Mouse (Mus musculus): ENCODE measurements at regions not wholly inside any gene's neighbourhood (a gene's known extent, or its start where the extent isn't known, plus 50 kb on each side); places are given as distances from the start of the nearest gene placed in this dataset.

DNA sequence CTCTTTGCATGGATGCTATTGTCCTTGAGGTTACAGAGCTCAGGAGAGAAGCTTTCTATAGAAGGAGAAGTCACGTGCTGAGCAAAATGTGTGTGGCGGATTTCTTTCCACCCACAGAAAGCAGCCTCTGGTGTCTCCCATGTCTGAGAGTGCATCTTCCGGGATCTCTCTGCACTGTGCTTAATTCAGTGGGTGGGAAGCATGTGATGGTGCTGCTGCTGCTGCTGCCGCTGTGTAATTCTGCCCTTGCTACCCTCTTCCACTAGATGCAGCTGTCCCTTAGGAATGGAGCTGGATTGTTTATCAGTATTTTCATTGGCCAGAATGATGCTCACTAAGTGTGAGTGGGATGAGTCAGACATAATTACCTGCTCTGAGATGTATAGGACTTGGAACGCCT, 416.2 kb upstream of the 4930412O13Rik start:
- ATAC-seq (ENCODE audit: low FRiP score) = no peak
- 63% methylated on average over 5 of the region's 5 CpGs for WGBS
- Histone ChIP-seq H3K36me3 (no peaks in the 10 kb centered on the region), H3K4me1 (no peaks in the 10 kb centered on the region), H3K4me2 (replicated peaks) (no peak overlapping the region), H3K9ac (no peak overlapping the region), H3K4me3 (no peak overlapping the region), H3K9me3 (replicated peaks) (no peaks in the 10 kb centered on the region), H3K27me3 (no peaks in the 10 kb centered on the region), H3K27ac (no peak overlapping the region)

DNA sequence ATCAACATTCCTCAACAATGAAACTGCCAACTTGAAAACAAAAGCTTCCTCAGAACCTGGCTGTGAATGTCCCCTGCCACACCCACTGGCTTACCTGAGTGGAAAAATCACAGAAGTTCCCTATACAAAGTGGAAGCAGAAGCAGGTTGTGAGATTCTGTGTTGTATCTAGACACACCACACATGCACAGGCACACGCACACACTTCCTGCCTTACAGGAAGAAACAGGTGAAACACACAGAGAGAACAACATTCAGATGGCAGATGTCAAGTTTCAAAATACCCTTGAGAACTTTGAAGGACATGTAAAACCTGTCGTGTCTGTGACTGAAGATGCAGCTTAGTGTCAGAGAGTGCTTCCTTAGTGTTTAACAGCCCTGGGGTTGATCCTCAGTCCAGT, 413.5 kb upstream of the 4930412O13Rik start:
- no peaks in the 10 kb centered on the region for H3K36me3 ChIP-seq
- no peak for ATAC-seq (ENCODE audit: low FRiP score)
- no peak overlapping the region for H3K9ac ChIP-seq
- H3K27ac ChIP-seq = no peak overlapping the region
- no peak overlapping the region for H3K4me3 ChIP-seq
- WGBS = 85% methylated on average over 2 of the region's 2 CpGs
- no peak overlapping the region for H3K4me2 ChIP-seq (replicated peaks)
- H3K9me3 ChIP-seq (replicated peaks) = no peaks in the 10 kb centered on the region
- H3K4me1 ChIP-seq = no peaks in the 10 kb centered on the region
- no peaks in the 10 kb centered on the region for H3K27me3 ChIP-seq

DNA sequence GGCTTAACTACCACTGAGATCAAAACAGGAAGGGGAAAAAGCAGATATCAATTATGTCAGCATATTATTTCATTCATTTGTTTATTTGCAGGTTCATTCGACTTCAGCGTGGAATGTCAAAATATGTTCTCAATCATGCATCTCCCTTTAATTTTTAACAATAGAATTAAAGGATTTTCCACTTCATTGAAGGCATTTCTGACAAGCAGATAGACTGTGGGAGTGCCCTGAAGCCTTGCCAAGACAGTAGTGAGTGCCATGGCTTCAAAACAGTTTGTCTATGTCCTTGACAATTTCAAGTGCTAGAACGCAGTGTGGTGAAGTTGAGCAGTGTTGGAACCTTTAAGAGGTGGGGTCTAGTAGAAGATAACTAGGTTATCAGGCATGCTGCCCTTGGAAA, 412.4 kb upstream of the 4930412O13Rik start:
- H3K9ac ChIP-seq = no peak overlapping the region
- 85% methylated on average over 3 of the region's 3 CpGs for WGBS

DNA sequence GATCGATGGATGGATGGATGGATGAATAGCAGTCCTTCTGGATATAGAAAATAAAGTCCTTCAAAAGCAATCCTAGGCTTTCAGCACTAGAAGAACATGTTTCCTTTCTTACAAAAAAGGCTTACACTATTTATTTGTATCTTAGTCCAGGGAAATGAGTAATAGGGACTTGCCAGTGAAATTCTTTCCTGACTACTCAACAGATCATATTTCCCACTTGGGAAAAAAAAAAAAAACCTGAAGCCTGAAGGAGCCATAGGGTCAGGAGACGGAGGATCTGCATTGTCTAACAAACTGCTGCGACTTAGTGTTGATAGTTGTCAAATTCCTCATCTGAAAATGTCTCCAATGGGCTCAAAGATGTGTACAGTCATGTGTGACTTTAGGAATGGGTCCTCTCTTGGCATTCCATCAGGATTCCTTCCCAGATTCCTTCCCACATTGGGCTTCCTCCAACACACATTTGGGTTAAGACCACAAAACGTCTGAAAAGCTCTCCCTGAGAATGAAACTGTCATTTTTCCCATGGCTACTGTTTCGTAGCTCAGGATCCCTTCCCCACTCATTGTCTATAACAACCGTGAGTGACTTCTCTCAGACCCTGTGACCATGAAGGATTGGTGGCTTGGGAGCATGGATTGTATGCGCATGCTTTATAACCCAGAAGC, 399.2 kb upstream of the 4930412O13Rik start:
- Histone ChIP-seq H3K9ac (no peak overlapping the region), H3K4me3 (no peak overlapping the region), H3K27ac (no peak overlapping the region), H3K4me1 (no peaks in the 10 kb centered on the region), H3K27me3 (no peaks in the 10 kb centered on the region), H3K36me3 (no peaks in the 10 kb centered on the region), H3K9me3 (replicated peaks) (no peaks in the 10 kb centered on the region), H3K4me2 (replicated peaks) (no peak overlapping the region)
- ATAC-seq (ENCODE audit: low FRiP score) = no peak
- WGBS = 68% methylated on average over 7 of the region's 7 CpGs

More for the DNA sequence above, 412.4 kb upstream of the 4930412O13Rik start:
- Histone ChIP-seq H3K36me3 (no peaks in the 10 kb centered on the region), H3K4me2 (replicated peaks) (no peak overlapping the region), H3K4me3 (no peak overlapping the region), H3K4me1 (no peaks in the 10 kb centered on the region), H3K27me3 (no peaks in the 10 kb centered on the region), H3K27ac (no peak overlapping the region), H3K9me3 (replicated peaks) (no peaks in the 10 kb centered on the region)
- no peak for ATAC-seq (ENCODE audit: low FRiP score)

GRCm38 (mm10) chr2:9487381-9487914, 393.6 kb upstream of the 4930412O13Rik start:
- ATAC-seq (ENCODE audit: low FRiP score) = no peak
- Histone ChIP-seq H3K36me3 (no peaks in the 10 kb centered on the region), H3K4me1 (no peaks in the 10 kb centered on the region), H3K4me3 (no peak overlapping the region), H3K27me3 (no peaks in the 10 kb centered on the region), H3K9ac (no peak overlapping the region), H3K4me2 (replicated peaks) (no peak overlapping the region), H3K27ac (no peak overlapping the region), H3K9me3 (replicated peaks) (no peaks in the 10 kb centered on the region)
- 91% methylated on average over 7 of the region's 7 CpGs for whole genome bisulfite sequencing

GRCm38 (mm10) chr2:9493606-9494145, 387.4 kb upstream of the 4930412O13Rik start:
- no peaks in the 10 kb centered on the region for H3K9me3 ChIP-seq (replicated peaks)
- no peak overlapping the region for H3K27ac ChIP-seq
- no peak overlapping the region for H3K4me3 ChIP-seq
- no peaks in the 10 kb centered on the region for H3K36me3 ChIP-seq
- no peaks in the 10 kb centered on the region for H3K4me1 ChIP-seq
- H3K4me2 ChIP-seq (replicated peaks) = no peak overlapping the region
- no peak overlapping the region for H3K9ac ChIP-seq
- no peaks in the 10 kb centered on the region for H3K27me3 ChIP-seq
- 48% methylated on average over 6 of the region's 6 CpGs for WGBS
- ATAC-seq (ENCODE audit: low FRiP score) = no peak

GRCm38 (mm10) chr2:9520045-9520444, 361.0 kb upstream of the 4930412O13Rik start:
- no peak for ATAC-seq (ENCODE audit: low FRiP score)
- H3K4me3 ChIP-seq = no peak overlapping the region
- no peak overlapping the region for H3K9ac ChIP-seq
- H3K27ac ChIP-seq = no peak overlapping the region
- no peaks in the 10 kb centered on the region for H3K36me3 ChIP-seq
- H3K9me3 ChIP-seq (replicated peaks) = no peaks in the 10 kb centered on the region
- H3K4me1 ChIP-seq = no peaks in the 10 kb centered on the region
- WGBS = 85% methylated on average over 1 of the region's 1 CpGs
- H3K4me2 ChIP-seq (replicated peaks) = no peak overlapping the region
- H3K27me3 ChIP-seq = no peaks in the 10 kb centered on the region

GRCm38 (mm10) chr2:9525910-9526309, 355.1 kb upstream of the 4930412O13Rik start:
- no peak for ATAC-seq (ENCODE audit: low FRiP score)
- Histone ChIP-seq H3K27me3 (no peaks in the 10 kb centered on the region), H3K9ac (no peak overlapping the region), H3K27ac (no peak overlapping the region), H3K36me3 (no peaks in the 10 kb centered on the region), H3K9me3 (replicated peaks) (no peaks in the 10 kb centered on the region), H3K4me2 (replicated peaks) (no peak overlapping the region), H3K4me1 (no peaks in the 10 kb centered on the region), H3K4me3 (no peak overlapping the region)
- 86% methylated on average over 3 of the region's 3 CpGs for WGBS

DNA sequence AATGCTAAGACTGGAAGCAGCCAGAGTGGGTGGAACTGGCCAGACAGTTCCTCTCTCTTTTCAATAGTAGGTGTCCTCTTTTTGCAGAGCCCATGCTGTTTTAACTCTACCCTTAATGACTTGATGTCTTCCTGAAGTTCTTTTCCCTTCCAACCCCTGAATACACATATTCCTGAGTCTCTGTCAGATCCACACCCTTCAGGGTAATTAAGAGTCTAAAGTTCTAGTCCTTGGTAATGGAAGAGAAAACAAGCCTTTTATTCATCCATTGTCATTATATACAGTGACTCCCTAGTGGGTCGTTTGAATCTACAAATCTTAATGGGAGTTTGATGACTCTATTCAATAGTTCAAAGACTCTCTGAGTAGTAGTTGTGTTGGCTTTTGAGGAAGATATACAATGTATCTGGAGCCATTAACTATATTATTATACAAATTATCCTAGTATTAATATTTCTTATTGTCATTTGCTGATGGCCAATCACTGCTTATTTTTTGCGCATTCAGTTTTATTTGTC, 345.9 kb upstream of the 4930412O13Rik start:
- no peak overlapping the region for H3K4me3 ChIP-seq
- no peak overlapping the region for H3K27ac ChIP-seq
- no peaks in the 10 kb centered on the region for H3K9me3 ChIP-seq (replicated peaks)
- no peak overlapping the region for H3K9ac ChIP-seq
- no peaks in the 10 kb centered on the region for H3K36me3 ChIP-seq
- 85% methylated on average over 2 of the region's 2 CpGs for WGBS
- H3K4me2 ChIP-seq (replicated peaks) = no peak overlapping the region
- H3K4me1 ChIP-seq = no peaks in the 10 kb centered on the region
- ATAC-seq (ENCODE audit: low FRiP score) = no peak
- no peaks in the 10 kb centered on the region for H3K27me3 ChIP-seq

GRCm38 (mm10) chr2:9547771-9548590, 333.1 kb upstream of the 4930412O13Rik start:
- no peaks in the 10 kb centered on the region for H3K4me1 ChIP-seq
- H3K27me3 ChIP-seq = no peaks in the 10 kb centered on the region
- H3K4me2 ChIP-seq (replicated peaks) = no peak overlapping the region
- no peak overlapping the region for H3K27ac ChIP-seq
- no peak overlapping the region for H3K9ac ChIP-seq
- H3K4me3 ChIP-seq = no peak overlapping the region
- WGBS = 84% methylated on average over 10 of the region's 10 CpGs
- H3K9me3 ChIP-seq (replicated peaks) = no peaks in the 10 kb centered on the region
- ATAC-seq (ENCODE audit: low FRiP score) = no peak
- H3K36me3 ChIP-seq = no peaks in the 10 kb centered on the region

- H3K9ac ChIP-seq = no peak overlapping the region
- no peaks in the 10 kb centered on the region for H3K36me3 ChIP-seq
- no peaks in the 10 kb centered on the region for H3K9me3 ChIP-seq (replicated peaks)
- H3K4me1 ChIP-seq = no peaks in the 10 kb centered on the region
- no peak for ATAC-seq (ENCODE audit: low FRiP score)
- no peak overlapping the region for H3K4me3 ChIP-seq
- no peak overlapping the region for H3K27ac ChIP-seq
- H3K27me3 ChIP-seq = no peaks in the 10 kb centered on the region
- no peak overlapping the region for H3K4me2 ChIP-seq (replicated peaks)
Measured at GRCm38 (mm10) chr2:9553313-9553712, 327.7 kb upstream of the 4930412O13Rik start.

- Histone ChIP-seq H3K9ac (no peak overlapping the region), H3K4me2 (replicated peaks) (no peak overlapping the region), H3K27me3 (no peaks in the 10 kb centered on the region), H3K27ac (no peak overlapping the region), H3K4me3 (no peak overlapping the region), H3K36me3 (no peaks in the 10 kb centered on the region), H3K9me3 (replicated peaks) (no peaks in the 10 kb centered on the region), H3K4me1 (no peaks in the 10 kb centered on the region)
- WGBS = 70% methylated on average over 6 of the region's 6 CpGs
- no peak for ATAC-seq (ENCODE audit: low FRiP score)
Measured at GRCm38 (mm10) chr2:9564487-9565043, 316.5 kb upstream of the 4930412O13Rik start.

All from hindbrain, embryonic 12.5 days (tissue).